Mouse (Mus musculus) lung, postnatal 0 days (tissue): Measurements from ENCODE around the gene 9130213A22Rik. TPM values are rescaled to one million over a fixed set of nuclear protein-coding genes. Genes with fewer than 3 reads are reported as not detected.

Experiments used
- ATAC-seq: fragments of 200-750 bp; cut with Nextera tagmentation; 2 replicates; pipeline ENCODE4 v1.8.0; 2017; ENCODE audit warnings: moderate library complexity
- DNase-seq: peaks from one replicate; pipeline ENCODE4 v3.0.0-alpha.2; 2016; ENCODE audit warnings: low spot score
- H3K27ac ChIP-seq: fragments of 300-500 bp; sonication (generic); 2 replicates; pipeline ENCODE4 v1.5.1; 2014; ENCODE audit warnings: antibody characterized with exemption, mild to moderate bottlenecking, low read length, mixed read lengths
- H3K27me3 ChIP-seq: fragments of 300-500 bp; sonication (generic); replicated peaks from 2 replicates; pipeline ENCODE4 v1.6.1; 2014; ENCODE audit warnings: low read length, mixed read lengths; ENCODE audit not compliant: insufficient read depth
- H3K36me3 ChIP-seq: fragments of 300-500 bp; sonication (generic); 2 replicates; pipeline ENCODE4 v1.6.1; 2014; ENCODE audit warnings: low read length, mixed read lengths; ENCODE audit not compliant: insufficient read depth
- H3K4me1 ChIP-seq: fragments of 300-500 bp; sonication (generic); 2 replicates; pipeline ENCODE4 v1.6.1; 2014; ENCODE audit warnings: antibody characterized with exemption, low read depth, low read length, mixed read lengths; ENCODE audit not compliant: insufficient read depth
- H3K4me2 ChIP-seq: fragments of 300-500 bp; sonication (generic); replicated peaks from 2 replicates; pipeline ENCODE4 v1.6.1; 2014; ENCODE audit warnings: low read depth, mild to moderate bottlenecking, low read length, moderate library complexity, mixed read lengths
- H3K4me3 ChIP-seq: fragments of 300-500 bp; sonication (generic); 2 replicates; pipeline ENCODE4 v1.5.1; 2014; ENCODE audit warnings: low read depth, low read length
- H3K9ac ChIP-seq: fragments of 300-500 bp; sonication (generic); replicated peaks from 2 replicates; pipeline ENCODE4 v1.6.1; 2014; ENCODE audit warnings: low read depth, mild to moderate bottlenecking
- H3K9me3 ChIP-seq: fragments of 300-500 bp; sonication (generic); 2 replicates; pipeline ENCODE4 v1.6.1; 2016; ENCODE audit warnings: low read length, mixed read lengths
- CTCF ChIP-seq: IDR thresholded peaks from 2 replicates; pipeline ENCODE4 v1.5.1; 2016; ENCODE audit warnings: antibody characterized with exemption, mild to moderate bottlenecking
- EP300 ChIP-seq: IDR thresholded peaks from 2 replicates; pipeline ENCODE4 v1.6.1; 2016; ENCODE audit warnings: antibody characterized with exemption, mild to moderate bottlenecking, control low read depth
- WGBS: fragments of 180-500 bp; shearing (Covaris S2); extraction: QIAGEN DNeasy Blood & Tissue Kit; methylation state at CpG from one replicate; pipeline ENCODE4 v1.1.7; 2014; 5-methylcytosine and 5-hydroxymethylcytosine counted together
- polyA plus RNA-seq: library from polyadenylated mRNA; unstranded; fragments of >200 nt; fragmentation: Nextera tagmentation; extraction: Ambion mirVana; gene quantifications from 2 replicates; pipeline ENCODE4 v1.2.1, GENCODE M21; 2015

Gene 9130213A22Rik
- polyA plus RNA-seq, 1 experiment from 2014 or later = 0.50 TPM

GRCm38 (mm10) chr11:69081613-69082012 lies 40.8 kb downstream of the 9130213A22Rik start:
- Histone ChIP-seq H3K4me3 (no peak overlapping the region), H3K4me1 (no peaks in the 10 kb centered on the region), H3K27me3 (no peaks in the 10 kb centered on the region), H3K27ac (no peak overlapping the region), H3K4me2 (no peak overlapping the region), H3K9ac (no peak overlapping the region), H3K36me3 (no peaks in the 10 kb centered on the region), H3K9me3 (no peaks in the 10 kb centered on the region)
- DNase-seq = peak; percentile 3
- ATAC-seq = no peak
- 72% methylated on average over 7 of the region's 7 CpGs for WGBS
- TF ChIP-seq EP300 (no peak), CTCF (no peak)

GRCm38 (mm10) chr11:69080855-69081222 lies 41.5 kb downstream of the 9130213A22Rik start:
- ATAC-seq = no peak
- no peak for DNase-seq
- H3K4me1 ChIP-seq = no peaks in the 10 kb centered on the region

GRCm38 (mm10) chr11:69080102-69080854 lies 42.1 kb downstream of the 9130213A22Rik start:
- no peaks in the 10 kb centered on the region for H3K36me3 ChIP-seq
- 79% methylated on average over 15 of the region's 15 CpGs for WGBS
- H3K4me2 ChIP-seq = no peak overlapping the region
- no peak overlapping the region for H3K4me3 ChIP-seq
- no peaks in the 10 kb centered on the region for H3K27me3 ChIP-seq
- no peak overlapping the region for H3K27ac ChIP-seq
- H3K4me1 ChIP-seq = no peaks in the 10 kb centered on the region
- no peak overlapping the region for H3K9ac ChIP-seq
- H3K9me3 ChIP-seq = no peaks in the 10 kb centered on the region
- ATAC-seq = no peak
- TF ChIP-seq CTCF (no peak), EP300 (no peak)
- peak; percentile 5 for DNase-seq

More at GRCm38 (mm10) chr11:69080855-69081222, 41.5 kb downstream of the 9130213A22Rik start:
- no peaks in the 10 kb centered on the region for H3K36me3 ChIP-seq
- no peak overlapping the region for H3K4me3 ChIP-seq
- no peaks in the 10 kb centered on the region for H3K9me3 ChIP-seq
- WGBS = 87% methylated on average over 8 of the region's 8 CpGs
- H3K4me2 ChIP-seq = no peak overlapping the region
- H3K27ac ChIP-seq = no peak overlapping the region
- no peak for TF ChIP-seq CTCF
- TF ChIP-seq EP300 = no peak
- no peak overlapping the region for H3K9ac ChIP-seq
- H3K27me3 ChIP-seq = no peaks in the 10 kb centered on the region

GRCm38 (mm10) chr11:69078805-69079438 lies 43.5 kb downstream of the 9130213A22Rik start:
- H3K36me3 ChIP-seq = no peaks in the 10 kb centered on the region
- no peak for TF ChIP-seq CTCF
- TF ChIP-seq EP300 = no peak
- ATAC-seq (no peak), DNase-seq (peak; percentile 50)
- H3K4me1 ChIP-seq = no peaks in the 10 kb centered on the region
- no peak overlapping the region for H3K27ac ChIP-seq
- no peaks in the 10 kb centered on the region for H3K9me3 ChIP-seq
- H3K9ac ChIP-seq = no peak overlapping the region
- no peaks in the 10 kb centered on the region for H3K27me3 ChIP-seq
- H3K4me2 ChIP-seq = no peak overlapping the region
- 69% methylated on average over 5 of the region's 5 CpGs for WGBS
- H3K4me3 ChIP-seq = no peak overlapping the region

- H3K36me3 ChIP-seq = no peaks in the 10 kb centered on the region
- TF ChIP-seq CTCF (no peak), EP300 (no peak)
- H3K4me1 ChIP-seq = no peaks in the 10 kb centered on the region
- WGBS = 72% methylated on average over 6 of the region's 6 CpGs
- no peak for ATAC-seq
- no peak overlapping the region for H3K27ac ChIP-seq
- DNase-seq = no peak
- H3K9me3 ChIP-seq = no peaks in the 10 kb centered on the region
- no peak overlapping the region for H3K9ac ChIP-seq
- no peak overlapping the region for H3K4me2 ChIP-seq
- no peak overlapping the region for H3K4me3 ChIP-seq
- no peaks in the 10 kb centered on the region for H3K27me3 ChIP-seq
Observed at GRCm38 (mm10) chr11:69078041-69078440, 44.3 kb downstream of the 9130213A22Rik start.

DNA sequence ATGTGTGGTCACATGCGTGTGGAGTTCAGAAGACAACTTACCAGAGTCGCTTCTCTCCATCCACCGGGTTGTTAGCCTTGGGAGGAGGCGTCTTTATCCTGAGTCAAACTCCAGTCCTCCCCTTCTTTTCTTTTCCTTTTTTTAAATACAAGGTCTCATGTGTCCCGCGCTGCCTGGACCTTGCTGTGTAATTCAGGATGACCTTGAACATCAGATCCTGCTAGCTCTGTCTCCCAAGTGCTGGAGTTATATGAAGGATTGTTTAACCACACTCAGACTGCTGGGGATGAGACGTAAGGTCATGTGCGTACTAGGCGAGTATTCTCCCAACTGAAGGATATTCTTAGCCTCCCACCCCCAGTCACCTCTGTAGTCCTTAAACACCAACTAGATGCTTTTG lies 45.1 kb downstream of the 9130213A22Rik start:
- 77% methylated on average over 9 of the region's 9 CpGs for WGBS
- no peaks in the 10 kb centered on the region for H3K27me3 ChIP-seq
- no peak overlapping the region for H3K9ac ChIP-seq
- ATAC-seq = no peak
- no peaks in the 10 kb centered on the region for H3K4me1 ChIP-seq
- no peak for DNase-seq
- H3K27ac ChIP-seq = no peak overlapping the region
- H3K9me3 ChIP-seq = no peaks in the 10 kb centered on the region
- no peak overlapping the region for H3K4me2 ChIP-seq
- H3K36me3 ChIP-seq = no peaks in the 10 kb centered on the region
- H3K4me3 ChIP-seq = no peak overlapping the region
- no peak for TF ChIP-seq EP300
- no peak for TF ChIP-seq CTCF
